Mouse (Mus musculus) lung, adult 2 months (tissue): ENCODE data around the gene Pfdn4.

Source experiments
- CTCF ChIP-seq: fragments of 200-500 bp; IDR thresholded peaks from 2 replicates; pipeline ENCODE4 v1.5.1; 2011; ENCODE audit warnings: mild to moderate bottlenecking, low read length, control low read depth; ENCODE audit not compliant: insufficient read depth
- POLR2A ChIP-seq: fragments of 200-500 bp; IDR thresholded peaks from 2 replicates; pipeline ENCODE4 v1.6.1; 2011; ENCODE audit warnings: low read depth, mild to moderate bottlenecking, control low read depth, low read length, borderline replicate concordance; ENCODE audit errors: extremely low read depth

DNA sequence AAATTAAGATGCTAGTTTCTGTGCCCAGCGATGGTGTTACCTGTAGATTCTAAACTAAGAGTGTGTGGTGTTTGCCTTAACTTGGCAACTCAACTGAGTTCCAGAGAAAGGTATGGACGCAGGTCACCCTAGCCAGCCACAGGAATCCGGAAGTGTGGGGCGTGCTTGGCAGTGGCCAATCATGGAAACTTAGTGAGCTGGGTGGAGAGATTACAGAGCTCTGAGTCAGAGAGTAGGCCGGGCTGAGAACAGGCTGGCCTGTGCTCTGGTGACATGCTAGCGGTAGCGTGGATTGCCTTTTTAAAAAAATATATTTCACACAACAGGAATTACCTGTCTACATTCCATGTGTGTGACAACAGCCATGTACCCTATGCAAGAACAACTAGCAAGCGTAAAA, 30.3 kb downstream of the Pfdn4 start:
- TF ChIP-seq POLR2A (no peak), CTCF (no peak)
